Mouse (Mus musculus) ES-Bruce4 (cell line): ENCODE results near the gene Mbd5.

Experiments
- CTCF ChIP-seq: IDR thresholded peaks from one replicate; pipeline ENCODE4 v1.8.1; 2011; ENCODE audit warnings: low read depth, low read length
- EP300 ChIP-seq: IDR thresholded peaks from 2 replicates; pipeline ENCODE4 v1.6.1; 2011; ENCODE audit warnings: low read depth, low read length; ENCODE audit not compliant: insufficient read depth
- POLR2A ChIP-seq: IDR thresholded peaks from one replicate; pipeline ENCODE4 v1.8.1; 2011; ENCODE audit warnings: low read length; ENCODE audit not compliant: insufficient read depth

- TF ChIP-seq EP300 (no peak), CTCF (no peak), POLR2A (no peak)
Measured at GRCm38 (mm10) chr2:49191695-49192094, 242.4 kb downstream of the Mbd5 start.
